Mouse (Mus musculus) gastrocnemius, postnatal 36 days (tissue): ENCODE measurements around the gene Tmtc2. TPM values are rescaled to one million over a fixed set of nuclear protein-coding genes. Genes with fewer than 3 reads are reported as not detected.
"Not testable (repeated sequence)": the region's sequence is repeated elsewhere in the genome, so short reads cannot be mapped to it uniquely, and the experiment has no call there.

ENCODE experiments used
- DNase-seq, 2 experiments: peaks; one replicate each; pipeline ENCODE4 v3.0.0; 2022
- intact Hi-C: fragments of 180-260 bp; cut with DNase I; formaldehyde crosslinking; loops from one replicate; pipeline ENCODE4 v1.15.1; 2025
- total RNA-seq, 2 experiments: library from RNA; stranded (reverse); gene quantifications; 2 replicates each; pipeline ENCODE4 v1.2.3; 2021

Gene Tmtc2
- total RNA-seq, 2 experiments from 2014 or later: 1.1 to 1.3 TPM

DNA sequence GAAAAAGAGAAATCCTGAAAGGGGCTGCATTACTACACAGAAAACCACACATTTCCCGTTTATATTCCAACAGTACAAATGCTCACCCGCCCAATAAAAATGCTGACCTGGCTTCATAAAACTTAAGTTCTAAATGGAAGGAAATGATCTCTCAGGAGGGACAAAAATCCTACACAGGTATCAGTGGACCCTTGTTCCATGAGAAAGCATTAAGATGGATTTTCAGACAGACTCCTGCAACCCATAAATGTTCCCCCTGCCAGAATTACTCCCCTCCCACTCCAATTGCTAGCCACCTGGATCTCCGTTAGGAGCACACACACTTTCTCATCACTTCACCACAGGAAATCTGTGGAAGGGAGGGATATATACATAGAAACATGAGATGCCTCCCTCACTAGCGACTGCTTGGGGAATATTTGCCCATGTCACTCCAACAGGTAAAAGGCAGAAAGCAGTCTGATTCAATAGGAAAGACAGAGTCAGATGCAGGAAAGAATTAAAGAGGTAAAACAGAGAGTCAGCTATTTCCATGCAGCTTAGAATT, 250.5 kb downstream of the Tmtc2 start:
- DNase-seq: no peak
- intact Hi-C loops: no loop called here

DNA sequence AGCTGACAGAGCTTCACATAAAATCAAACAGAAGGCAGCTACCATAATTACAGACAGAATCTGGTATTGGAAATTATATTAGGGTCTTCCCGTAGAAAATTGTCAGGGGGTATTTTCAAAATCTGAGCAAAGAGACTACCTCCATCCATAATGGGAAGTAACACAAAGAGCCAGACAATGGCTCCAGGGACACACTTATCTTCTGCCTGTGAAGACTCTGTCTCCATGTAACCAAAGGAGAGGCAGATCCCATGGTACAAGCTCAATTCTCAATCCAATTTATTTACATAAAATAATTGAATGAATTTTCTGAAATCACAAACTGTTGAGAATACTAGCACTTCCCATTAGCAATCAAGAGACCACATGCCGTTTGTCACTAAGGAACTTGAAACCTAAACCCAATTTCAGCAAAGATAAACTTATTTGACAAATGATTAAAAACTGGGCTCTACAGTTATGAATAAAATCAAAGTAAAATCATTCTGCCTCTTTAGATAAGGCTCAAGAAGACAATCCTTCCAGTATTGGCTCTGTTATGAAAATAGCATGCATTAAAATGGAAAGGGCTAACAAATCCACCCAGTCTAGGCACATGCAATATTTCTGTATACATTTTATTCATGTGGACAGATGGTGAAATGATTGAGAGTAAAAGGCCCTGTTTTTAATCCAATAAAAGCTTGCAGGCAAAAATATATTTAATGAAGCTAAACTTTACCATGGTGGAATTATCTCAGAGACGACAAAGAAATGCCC, 254.8 kb downstream of the Tmtc2 start:
- intact Hi-C loops: no loop called here

DNA sequence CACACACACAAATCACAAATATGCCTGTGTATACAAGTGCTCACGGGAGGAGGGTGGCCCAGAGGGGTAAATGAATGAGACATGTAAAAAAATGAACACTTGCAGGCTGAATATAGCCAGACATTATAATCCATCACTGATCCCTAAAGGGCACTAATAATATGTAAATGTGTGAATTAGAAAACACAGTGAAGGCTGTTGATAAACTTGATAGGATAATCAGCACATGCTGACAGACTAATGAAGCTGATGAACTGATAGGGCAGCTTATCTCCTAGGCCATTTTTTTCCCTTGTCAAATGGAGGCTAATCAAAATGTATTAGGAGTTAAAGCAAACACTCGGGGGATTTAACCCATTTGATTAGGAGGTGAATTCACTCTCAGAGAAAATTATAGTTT, 255.4 kb downstream of the Tmtc2 start:
- intact Hi-C loops: no loop called here
- no peak for DNase-seq

More for the DNA sequence above, 254.8 kb downstream of the Tmtc2 start:
- no peak for DNase-seq

DNA sequence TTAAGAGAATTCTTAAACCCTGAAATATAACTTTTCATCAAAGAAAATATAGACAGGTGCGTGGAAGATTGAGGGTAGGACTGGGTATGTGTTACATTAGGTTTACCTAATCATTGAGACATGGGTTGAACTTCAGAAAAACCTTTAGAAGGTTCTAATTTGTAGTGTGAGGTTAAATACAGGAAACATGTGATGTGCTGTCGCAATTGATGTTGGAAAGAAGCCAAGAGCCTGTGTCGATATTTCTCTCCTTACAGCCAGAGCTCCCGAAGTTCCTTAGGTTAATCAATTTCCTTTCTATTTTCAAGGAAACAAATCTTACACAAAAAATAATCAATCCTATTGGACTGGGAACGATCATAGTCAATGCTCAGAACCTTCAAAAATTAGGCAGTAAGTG, 261.3 kb downstream of the Tmtc2 start:
- intact Hi-C loops: no loop called here
- no peak for DNase-seq

DNA sequence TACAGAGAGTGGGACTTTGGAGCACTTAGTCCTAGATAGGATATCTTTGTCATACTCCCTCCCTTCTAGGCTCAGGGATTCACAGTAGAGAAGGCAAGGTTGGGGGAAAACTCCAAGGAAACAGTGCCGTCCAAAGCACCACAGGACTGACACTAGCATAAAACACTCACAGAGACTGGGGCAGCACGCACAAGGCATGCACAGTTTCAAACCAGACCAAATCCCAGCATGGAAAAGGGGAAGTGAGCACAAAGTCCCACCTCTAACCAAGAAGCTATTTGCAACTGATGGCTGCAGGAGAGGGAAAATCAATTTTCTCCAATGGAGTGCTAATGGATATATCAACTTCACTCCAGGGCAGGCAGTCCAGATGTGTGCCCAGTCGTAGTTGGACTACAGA, 276.7 kb downstream of the Tmtc2 start:
- intact Hi-C loops: no loop called here
- DNase-seq: no peak

DNA sequence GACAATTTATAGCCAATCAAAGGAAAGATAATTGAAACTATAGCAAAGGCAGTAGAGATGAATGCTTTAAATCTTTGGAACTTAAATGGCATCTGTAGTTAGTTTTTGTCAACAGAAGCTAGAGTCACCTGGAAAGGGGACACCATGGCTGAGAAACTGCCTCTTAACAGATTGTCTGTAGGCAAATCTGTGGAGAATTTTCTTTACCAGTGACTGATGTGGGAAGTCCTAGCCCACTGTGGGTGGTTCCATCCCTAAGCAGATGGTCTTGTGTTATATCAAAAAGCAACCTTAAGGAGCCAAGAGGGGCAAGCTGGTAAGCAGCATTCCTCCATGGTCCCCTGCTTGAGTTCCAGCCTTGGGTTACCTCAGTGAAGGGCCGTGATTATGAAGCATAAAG, 281.3 kb downstream of the Tmtc2 start:
- intact Hi-C loops: no loop called here
- DNase-seq: no peak

DNA sequence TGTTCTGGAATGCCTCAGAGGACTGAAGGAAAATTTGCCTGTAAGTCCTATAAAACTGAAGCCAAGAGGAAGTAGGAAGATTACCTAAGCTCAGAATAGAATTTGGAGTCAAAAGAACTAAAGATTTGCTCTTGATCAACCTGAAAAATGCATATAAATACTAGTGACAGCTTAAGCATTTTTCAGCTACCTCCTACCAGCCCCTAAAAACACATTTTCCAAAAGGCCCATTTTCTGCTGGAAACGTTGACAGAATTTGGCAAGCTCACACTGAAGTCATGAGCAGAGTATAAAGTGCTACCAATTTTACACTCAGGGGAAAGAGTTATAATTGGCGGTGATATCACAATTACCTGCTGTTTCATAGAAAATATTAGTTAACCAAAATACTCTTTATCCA, 285.8 kb downstream of the Tmtc2 start:
- intact Hi-C loops: no loop called here
- no peak for DNase-seq

DNA sequence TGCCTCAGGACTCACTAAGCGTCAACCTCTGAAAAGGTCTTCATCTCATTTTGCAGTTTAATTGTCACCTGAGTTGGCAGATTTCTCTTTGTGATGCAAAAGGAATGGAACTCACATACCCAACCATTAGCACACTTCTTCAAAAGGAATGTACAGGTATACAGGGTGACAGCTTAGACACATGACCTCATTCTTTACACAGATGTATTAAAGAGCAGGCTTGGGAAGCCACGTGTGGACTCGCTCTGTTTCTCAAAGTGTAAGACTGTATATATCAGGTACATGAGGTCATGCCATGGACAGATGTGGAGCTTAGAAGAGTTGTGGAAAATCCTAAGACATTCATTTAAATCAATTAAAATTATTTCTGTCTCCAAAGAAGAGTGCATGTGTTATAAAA, 286.7 kb downstream of the Tmtc2 start:
- intact Hi-C loops: no loop called here
- DNase-seq: no peak

DNA sequence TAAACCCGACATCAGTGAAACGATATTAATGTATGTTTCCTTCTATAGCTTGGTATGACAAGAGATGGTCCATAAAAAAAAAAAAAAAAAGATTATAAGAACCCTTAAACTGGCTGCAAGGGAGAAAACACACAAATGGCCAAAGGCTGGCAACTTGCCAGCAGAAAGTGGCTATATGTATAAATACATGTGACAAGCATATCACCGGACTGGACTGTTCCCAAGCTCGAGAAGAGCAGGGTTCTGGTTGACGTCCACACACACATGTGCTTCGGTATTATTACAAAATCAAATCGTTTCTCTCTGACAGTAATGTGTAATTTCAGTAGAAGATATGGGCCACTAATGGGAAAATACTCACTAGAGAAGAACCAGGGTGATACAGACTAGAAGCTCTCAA, 287.2 kb downstream of the Tmtc2 start:
- no peak for DNase-seq
- intact Hi-C loops: no loop called here

DNA sequence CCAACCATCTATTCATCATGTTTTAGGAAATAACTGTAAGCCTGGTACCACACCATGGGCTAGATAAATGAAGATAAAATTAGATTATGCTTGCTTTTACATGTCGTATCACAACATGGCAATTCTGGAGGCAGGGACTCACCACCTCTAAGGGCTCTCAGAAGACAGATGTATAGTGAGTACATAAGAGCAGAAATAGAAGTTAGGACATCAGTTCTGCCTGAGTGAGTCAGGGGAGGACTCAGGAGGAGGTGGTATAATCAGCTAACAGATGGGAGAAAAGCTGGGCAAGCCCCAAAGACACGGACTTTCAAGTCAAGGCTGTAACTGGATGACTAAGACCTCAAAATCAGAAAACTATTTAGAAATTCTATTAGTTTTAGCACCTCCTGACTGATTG, 288.0 kb downstream of the Tmtc2 start:
- intact Hi-C loops: no loop called here
- DNase-seq: no peak

DNA sequence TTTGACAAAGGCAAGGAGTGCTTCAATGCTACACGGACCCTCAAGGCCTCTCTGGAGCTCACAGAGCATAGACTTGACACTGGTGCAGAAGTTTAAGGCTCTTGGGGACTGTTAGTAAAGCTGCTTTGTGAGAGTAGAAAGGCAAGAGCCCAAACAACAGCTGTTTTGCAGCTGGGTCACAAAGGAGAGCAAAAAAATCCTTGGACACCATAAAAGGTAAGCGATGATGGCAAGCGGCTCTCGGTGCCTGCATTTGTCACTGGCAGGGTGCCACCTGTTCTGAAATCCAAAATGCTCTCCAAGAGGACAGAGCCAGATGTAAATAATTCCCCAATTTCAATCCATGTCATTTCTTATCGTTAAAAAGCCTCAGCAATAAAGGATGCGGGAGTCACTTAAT, 290.1 kb downstream of the Tmtc2 start:
- intact Hi-C loops: no loop called here
- peak; percentile 27 to 46 for DNase-seq

DNA sequence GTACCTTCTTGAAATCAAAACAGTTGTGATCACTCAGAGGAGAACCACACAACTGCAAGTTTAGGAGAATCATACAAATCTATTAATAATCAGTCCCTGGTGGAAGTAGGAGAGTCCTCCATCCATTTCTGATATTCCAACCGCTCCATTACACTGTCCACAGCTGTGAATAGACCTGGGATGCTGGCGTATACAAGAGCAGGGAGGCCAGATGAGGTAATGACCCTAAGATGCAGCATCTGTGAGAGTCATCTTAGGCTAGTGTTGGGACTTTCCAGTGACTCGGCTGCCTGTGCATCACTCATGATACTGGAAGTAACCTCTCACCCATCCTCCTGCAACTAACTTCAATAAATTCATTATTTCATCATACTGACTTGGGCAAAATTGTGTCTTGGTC, 293.3 kb downstream of the Tmtc2 start:
- intact Hi-C loops: no loop called here
- no peak for DNase-seq

DNA sequence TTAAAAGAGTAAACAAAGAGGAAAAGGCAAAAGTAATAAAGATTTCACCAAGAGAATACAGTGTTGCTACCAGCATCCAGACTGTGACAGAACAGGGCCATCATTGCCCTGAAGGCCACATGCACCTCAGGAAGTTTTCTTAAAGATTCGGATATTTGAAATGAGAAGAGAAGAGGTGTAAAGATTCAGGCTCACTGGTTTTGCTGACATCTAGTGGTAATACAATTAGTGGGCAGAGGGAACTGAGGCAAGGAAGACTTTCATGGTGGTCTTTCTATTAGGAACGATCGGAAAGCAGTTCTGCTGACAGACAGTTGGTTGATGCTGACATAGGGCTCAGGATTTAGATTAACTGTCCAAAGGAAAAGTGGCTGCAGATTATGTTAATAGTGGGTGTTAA, 314.2 kb downstream of the Tmtc2 start:
- DNase-seq: no peak
- intact Hi-C loops: no loop called here

DNA sequence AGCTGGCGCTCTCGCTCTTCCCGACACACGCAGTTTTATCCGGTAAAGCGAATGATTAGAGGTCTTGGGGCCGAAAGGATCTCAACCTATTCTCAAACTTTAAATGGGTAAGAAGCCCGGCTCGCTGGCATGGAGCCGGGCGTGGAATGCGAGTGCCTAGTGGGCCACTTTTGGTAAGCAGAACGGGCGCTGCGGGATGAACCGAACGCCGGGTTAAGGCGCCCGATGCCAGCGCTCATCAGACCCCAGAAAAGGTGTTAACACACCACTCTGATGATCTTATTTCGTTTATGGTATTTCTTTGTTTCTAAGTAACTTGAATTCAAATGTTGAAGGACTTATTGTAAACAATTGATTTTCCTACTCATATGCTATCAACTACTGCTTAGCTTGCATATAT, 336.0 kb downstream of the Tmtc2 start:
- intact Hi-C loops: not testable (repeated sequence)
- peak; percentile 26 to 49 for DNase-seq

DNA sequence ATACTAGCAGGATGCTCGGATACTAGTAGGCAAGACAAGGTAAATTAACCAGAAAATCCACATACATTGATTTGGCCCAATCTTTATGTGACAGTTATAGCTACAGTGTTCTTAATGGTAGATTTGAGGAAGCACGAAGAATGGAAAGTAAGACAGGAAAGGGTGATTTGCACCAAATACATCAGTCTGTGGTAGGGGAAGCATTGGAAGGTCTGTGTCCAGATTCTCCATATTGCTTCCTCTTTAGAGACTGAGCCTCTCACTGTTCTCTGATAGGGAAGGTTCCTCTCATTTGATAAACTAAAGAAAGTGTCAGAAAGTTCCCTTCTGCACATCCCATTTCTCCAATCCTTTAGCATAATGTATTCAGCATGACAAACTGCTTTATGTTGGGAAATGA, 341.4 kb downstream of the Tmtc2 start:
- no peak for DNase-seq

DNA sequence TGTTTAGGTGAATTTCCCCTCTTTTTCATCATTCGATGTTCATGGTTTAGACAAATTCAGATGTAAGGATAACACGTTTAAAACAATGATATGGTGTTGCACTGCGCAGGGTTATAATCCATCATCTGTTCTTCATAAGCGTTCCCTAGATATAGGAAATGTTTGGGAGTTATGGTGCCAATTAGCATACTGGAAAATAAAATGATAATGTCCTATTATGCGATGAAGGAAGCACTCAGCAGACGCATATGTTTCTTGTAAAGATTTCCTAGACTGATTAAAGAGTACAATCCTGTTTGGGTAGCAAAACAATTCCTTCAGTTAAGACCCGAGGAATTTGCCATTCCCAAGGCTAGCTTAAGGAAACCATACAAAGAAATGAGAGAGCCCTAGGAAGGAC, 343.8 kb downstream of the Tmtc2 start:
- intact Hi-C loops: no loop called here
- DNase-seq: no peak

More for the DNA sequence above, 341.4 kb downstream of the Tmtc2 start:
- intact Hi-C loops: no loop called here

DNA sequence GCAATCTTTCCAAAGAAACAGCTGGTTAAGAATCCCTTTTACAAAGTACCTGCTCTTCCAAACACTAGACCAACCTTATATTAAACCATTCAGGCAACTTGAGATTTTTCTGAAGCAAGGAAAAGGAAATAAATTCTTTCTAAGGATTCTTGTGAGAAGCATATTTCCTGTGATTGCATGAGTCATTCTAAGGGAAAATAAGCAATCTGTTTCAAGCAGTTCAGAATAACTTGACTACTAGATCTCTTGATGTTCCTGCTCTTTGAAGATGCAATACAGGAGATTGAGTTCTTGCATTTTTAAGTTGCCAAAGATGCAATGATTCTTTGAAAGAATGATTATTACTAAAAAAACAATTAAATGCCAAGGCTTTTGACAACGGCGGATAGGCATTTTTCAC, 345.6 kb downstream of the Tmtc2 start:
- intact Hi-C loops: no loop called here
- DNase-seq: no peak

DNA sequence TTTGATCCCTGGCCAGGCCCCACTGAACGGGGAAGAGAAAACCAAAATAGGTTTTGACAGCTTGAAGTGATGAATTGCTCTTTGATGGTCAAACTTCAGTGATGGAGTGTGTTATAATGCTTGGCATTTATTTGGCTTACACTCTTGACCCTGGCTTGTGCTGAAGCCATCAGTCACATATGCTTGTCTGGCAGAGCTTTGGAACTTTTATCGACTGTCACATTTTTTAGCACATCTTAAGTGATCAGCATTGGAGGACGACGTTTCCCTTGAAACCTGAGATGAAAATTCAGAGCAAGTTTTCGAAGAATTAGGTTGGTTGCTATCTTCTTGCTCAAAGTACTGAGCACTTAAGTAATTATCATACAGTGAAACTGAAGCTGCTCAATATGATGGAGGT, 346.6 kb downstream of the Tmtc2 start:
- intact Hi-C loops: no loop called here
- no peak for DNase-seq

DNA sequence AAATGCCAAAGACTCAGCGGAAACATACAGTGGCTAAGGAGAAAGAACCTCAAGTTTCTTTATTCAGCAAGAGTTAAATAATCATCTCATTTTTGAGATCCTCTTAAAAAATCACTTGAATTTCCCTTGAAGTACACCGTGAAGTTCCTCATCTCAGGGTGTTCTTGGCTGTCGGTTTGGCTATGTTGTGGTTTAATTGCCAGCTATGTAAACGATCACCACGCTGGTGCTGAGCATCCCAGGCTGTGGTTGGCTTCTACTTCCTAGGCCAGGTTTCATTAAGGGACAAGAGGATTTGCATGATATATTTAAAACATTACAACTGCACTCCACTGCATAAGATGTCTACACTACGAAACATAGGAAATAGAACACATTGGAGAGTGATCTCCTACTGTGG, 348.5 kb downstream of the Tmtc2 start:
- no peak for DNase-seq
- intact Hi-C loops: no loop called here

DNA sequence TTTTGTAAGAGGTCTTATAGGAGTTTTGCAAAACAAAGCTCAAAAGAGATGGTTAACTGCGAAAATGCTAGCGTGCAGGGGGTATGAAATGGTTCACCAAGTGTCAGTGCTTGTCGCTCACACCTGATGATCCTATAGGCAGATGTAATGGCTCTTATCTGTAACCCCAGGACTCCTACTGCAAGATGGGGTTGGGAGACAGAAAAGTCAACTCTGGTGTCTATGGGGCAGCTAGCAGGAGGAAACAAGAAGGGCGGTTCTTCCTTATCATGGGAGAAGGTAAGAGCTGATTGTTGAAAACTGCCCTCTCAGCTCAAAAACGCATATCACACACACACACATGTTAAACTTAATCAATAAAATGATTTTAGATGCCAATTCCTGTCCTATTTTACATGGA, 351.3 kb downstream of the Tmtc2 start:
- intact Hi-C loops: no loop called here
- DNase-seq: no peak

DNA sequence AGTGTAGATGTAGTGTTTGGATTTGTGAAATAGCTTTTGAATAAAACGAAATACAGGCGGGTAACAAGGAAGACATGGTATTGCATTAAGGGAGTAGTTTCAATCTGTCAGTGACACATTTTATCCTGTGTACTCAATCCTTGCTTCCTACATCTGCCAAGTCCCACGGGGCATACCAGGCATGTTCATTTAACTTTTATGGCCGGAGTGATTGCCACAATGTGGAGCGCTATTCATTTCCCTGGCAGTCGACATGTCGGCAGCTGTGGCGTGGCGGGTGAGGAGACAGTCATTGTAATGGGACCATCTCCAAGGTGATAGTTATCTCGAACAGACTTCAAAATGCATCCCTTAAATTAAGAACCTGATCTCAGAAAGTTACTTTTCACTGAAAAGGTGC, 372.8 kb downstream of the Tmtc2 start:
- no peak for DNase-seq
- intact Hi-C loops: no loop called here

DNA sequence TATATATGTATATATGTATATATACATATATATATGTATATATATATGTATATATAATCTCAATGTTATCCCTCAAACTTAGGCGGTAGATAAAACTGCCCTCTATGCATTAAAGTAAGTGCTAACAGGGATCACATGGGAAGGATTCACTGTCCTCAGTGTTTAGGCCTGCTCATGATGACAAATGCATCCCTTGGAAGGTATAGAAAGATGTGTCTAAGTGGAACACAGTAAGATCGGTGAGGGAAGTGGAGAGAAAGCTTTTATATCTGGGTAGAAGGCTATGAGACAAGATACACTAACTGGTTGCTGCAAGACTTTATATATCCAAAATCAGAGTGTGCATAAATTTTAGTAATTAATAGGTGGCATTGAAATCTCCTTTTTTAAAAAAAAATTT, 373.6 kb downstream of the Tmtc2 start:
- intact Hi-C loops: no loop called here
- no peak for DNase-seq

DNA sequence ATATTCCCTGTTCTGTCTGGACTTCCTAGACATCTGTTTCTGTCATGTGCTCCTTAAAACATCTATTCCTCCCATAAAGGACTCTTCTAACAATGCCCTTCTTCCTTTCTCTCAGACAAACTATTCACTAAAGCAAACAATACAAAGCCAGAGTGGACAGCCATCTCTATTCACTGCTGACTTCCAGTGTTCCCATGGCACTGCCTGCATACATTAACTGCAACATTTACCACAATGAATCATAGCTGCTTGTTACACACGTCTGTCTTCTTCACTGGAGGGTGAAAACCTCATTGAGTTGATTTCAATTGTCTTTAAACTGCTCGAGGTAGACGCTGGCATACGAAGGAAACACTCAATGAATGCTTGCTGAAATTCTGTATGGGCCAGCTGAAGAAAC, 374.2 kb downstream of the Tmtc2 start:
- intact Hi-C loops: no loop called here
- no peak for DNase-seq
